Mouse (Mus musculus): ENCODE data around the gene Ppp1r2.

- TF ChIP-seq CTCF (IDR thresholded peaks at IDR 0.05; ENCODE audit: borderline replicate concordance, control insufficient read depth, extremely low read depth, insufficient read depth, low read length, poor library complexity), result no peak
- no peak for TF ChIP-seq POLR2A (IDR thresholded peaks at IDR 0.05; ENCODE audit: control insufficient read depth, extremely low read depth, insufficient read depth, low read length, poor library complexity)
These were observed 34.5 kb downstream of the Ppp1r2 start for GRCm38 (mm10) chr16:31240569-31240968.

All from thymus, adult 2 months (tissue).